Mouse (Mus musculus) myocyte (in vitro differentiated cells): ENCODE measurements around the gene Btbd3.

Experiments used
- MYOD1 ChIP-seq, 3 experiments: IDR thresholded peaks; one replicate each; pipeline ENCODE4 v1.6.1; 2011; ENCODE audit warnings: control low read depth in 2 of 3, low read depth in 2 of 3, mild to moderate bottlenecking in 2 of 3, moderate library complexity in 1 of 3; ENCODE audit not compliant: insufficient read length in 2 of 3, control insufficient read depth in 1 of 3
- MYOG ChIP-seq, 3 experiments: IDR thresholded peaks; one replicate each; pipeline ENCODE4 v1.6.1; 2011; ENCODE audit warnings: control low read depth in 2 of 3, low read depth in 2 of 3, mild to moderate bottlenecking in 2 of 3; ENCODE audit not compliant: insufficient read length in 2 of 3, control insufficient read depth in 1 of 3, insufficient read depth in 1 of 3
- POLR2A ChIP-seq: IDR thresholded peaks from one replicate; pipeline ENCODE4 v1.6.1; 2011; ENCODE audit warnings: low read depth, mild to moderate bottlenecking, control low read depth, moderate library complexity; ENCODE audit not compliant: insufficient read length

DNA sequence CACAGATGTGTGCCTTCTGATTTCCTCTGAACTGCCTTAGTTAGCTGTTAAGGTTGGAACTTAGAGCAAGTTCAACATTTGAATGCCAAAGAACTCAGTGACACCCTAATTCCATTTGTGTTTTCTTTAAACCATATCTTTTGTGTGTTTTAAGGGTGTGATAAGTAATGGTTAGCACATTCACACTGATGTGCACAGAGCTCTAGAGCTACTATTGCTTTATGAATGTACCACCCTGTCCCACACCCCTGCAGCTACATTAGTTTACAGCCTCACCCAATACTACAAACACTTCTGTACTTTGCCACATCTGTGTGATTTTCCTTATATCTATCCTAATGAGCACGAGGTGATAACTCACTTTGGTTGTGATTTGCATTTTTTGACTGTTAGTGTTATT is 333.9 kb downstream of the Btbd3 start:
- TF ChIP-seq POLR2A (no peak), MYOG (IDR thresholded peaks at IDR 0.05; ENCODE audit: control insufficient read depth in 1 of 3, insufficient read depth in 1 of 3, insufficient read length in 2 of 3, low read depth in 2 of 3) (no peak), MYOD1 (IDR thresholded peaks at IDR 0.05; ENCODE audit: control insufficient read depth in 1 of 3, insufficient read length in 2 of 3, low read depth in 2 of 3) (no peak)
